Mouse (Mus musculus) lung, adult 2 months (tissue): ENCODE data around the gene Lyrm7.

Experiments
- CTCF ChIP-seq: fragments of 200-500 bp; IDR thresholded peaks from 2 replicates; pipeline ENCODE4 v1.5.1; 2011; ENCODE audit warnings: mild to moderate bottlenecking, low read length, control low read depth; ENCODE audit not compliant: insufficient read depth
- POLR2A ChIP-seq: fragments of 200-500 bp; IDR thresholded peaks from 2 replicates; pipeline ENCODE4 v1.6.1; 2011; ENCODE audit warnings: low read depth, mild to moderate bottlenecking, control low read depth, low read length, borderline replicate concordance; ENCODE audit errors: extremely low read depth

- no peak for TF ChIP-seq POLR2A
- TF ChIP-seq CTCF, result no peak
Measured at GRCm38 (mm10) chr11:54910081-54910665, 49.5 kb upstream of the Lyrm7 start.
